Mouse (Mus musculus) thymus, postnatal 4 days (tissue): ENCODE data around the gene Rnf180.
A peak's percentile ranks its signal among the peaks of the same experiment; 100 is the strongest.

Experiments
- DNase-seq: peaks from one replicate; pipeline ENCODE4 v3.0.0; 2021

The Rnf180 gene

DNA sequence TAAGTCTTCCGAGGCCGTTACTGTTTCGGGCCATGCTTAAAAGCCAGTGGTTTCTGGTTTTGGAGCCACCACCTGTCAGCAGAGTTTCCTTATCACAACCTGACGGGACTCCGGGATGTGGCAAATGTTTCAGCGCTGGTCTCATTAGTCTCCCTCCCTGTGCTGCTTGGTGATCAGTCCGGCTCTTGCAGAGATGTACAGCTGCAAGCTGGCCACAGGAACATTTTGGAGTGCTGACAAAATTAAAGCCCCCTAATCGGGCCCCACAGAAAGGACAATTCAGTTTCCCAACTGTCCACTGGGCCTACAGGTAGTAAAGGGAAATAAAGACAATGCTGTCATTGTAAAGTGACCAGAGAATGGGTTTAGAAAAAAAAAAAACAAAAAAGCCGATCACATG, 44.4 kb downstream of the Rnf180 start:
- DNase-seq, result no peak

DNA sequence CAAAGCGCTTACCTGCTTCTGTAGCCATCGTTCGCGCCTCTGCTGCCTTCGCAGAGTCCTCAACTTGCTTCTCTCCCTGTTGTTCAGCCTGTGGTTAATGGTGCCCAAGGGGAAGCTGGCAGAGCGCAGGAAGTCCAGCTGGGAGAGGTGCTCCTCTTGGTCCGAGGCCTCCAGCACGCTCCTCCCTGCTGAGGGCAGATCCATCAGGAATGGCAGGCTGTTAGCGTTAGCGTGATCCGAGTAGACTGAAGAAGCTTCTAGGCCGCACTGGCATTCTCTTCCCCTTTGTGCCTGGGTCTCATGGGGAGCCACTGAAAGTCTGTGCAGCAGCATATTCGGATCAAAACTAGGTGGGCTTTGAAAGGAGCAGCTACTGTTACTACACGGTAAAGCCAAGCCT, 45.0 kb downstream of the Rnf180 start:
- DNase-seq, result no peak

DNA sequence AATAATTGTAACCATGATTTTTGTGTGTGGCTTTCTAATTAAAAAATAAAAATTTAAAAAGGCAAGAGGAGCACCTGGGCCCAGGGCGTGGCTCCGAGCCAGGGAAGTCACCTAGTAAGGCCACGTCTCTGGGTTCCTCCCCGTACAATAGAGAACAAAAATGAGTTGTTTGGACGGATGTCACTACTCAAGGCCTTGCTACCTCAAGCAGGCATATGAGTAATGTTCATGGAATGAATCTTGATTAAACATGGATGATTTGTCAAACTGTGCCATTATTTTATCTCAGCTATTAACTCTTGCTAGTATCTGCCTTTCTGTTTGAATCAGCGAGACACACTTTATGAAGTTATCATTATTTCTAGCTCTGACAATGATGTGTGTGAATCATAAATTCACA, 46.9 kb downstream of the Rnf180 start:
- no peak for DNase-seq

DNA sequence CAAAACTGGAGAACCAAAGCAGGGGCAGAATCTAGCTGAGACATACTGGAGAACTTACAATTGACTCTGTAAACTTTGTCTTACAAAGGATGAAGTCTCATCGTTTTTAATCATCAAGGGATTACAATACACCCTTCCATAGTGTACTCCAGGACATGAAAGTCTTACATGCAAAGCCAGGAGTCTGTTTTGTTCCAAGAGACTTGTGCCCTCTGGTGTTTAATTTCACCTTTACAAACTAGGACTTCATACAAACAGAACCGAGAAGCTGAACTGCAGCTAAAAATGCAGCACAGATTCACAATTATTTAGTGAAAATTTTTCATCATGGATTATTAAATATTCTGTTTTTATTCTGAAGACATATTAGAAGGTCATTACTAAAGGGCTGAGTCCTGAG, 53.8 kb downstream of the Rnf180 start:
- no peak for DNase-seq

DNA sequence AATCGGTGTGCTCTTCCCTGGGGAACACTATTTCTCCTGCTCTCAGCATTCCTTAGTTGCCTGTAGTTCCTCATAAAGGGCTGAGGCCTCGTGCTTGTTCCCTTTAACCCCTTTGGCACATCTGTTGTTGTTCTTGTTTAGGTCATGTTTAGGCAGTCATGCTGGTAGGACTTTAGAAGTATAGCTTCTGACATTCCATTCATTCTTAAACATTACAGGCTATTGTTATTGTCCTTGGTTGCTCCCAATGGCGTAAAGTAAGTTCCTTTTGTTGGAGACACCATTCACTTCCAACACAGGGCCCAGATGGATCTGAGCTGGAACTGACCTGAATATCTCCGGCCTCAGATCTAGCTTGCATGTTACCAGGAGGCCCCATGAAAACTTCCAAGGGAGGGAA, 67.5 kb downstream of the Rnf180 start:
- DNase-seq, result no peak

DNA sequence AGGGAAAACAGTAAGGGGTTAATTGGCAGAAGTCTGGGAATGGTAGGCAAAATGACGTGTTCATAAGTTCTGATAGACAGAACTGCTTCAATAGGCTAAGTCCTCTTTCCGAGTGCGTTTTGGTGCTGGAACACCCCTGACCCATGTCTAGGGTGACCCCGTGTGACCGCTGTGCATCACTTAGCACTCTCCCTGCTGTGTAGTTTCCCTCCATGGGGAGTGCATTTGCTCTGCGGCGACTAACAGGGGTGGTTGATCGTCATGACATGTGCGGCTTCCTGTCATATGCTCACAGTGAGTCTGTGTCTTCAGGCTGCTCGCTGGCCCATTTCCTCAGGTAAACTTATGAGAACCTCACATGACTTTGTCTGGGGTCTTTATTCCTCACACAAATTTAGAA, 70.6 kb downstream of the Rnf180 start:
- DNase-seq, result peak; percentile 9

DNA sequence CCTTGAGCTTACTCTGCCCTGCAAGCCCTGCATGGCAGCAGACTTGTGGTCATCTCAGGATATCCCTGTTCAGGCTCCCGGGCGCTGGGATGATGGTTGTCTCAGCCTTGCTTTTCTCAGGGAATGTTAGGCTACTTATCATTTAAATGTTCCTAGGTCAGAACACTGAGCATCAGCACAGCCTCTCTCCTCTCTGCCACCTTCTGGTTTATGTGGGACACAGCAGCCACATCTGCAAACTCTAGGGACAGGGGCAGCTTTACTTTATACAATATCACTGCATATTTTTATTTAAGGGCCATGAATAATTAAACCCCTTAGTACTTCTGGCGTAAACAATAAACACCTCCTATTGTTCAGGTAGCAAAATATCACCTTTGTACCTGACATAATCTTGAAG, 71.5 kb downstream of the Rnf180 start:
- DNase-seq, result peak; percentile 19

DNA sequence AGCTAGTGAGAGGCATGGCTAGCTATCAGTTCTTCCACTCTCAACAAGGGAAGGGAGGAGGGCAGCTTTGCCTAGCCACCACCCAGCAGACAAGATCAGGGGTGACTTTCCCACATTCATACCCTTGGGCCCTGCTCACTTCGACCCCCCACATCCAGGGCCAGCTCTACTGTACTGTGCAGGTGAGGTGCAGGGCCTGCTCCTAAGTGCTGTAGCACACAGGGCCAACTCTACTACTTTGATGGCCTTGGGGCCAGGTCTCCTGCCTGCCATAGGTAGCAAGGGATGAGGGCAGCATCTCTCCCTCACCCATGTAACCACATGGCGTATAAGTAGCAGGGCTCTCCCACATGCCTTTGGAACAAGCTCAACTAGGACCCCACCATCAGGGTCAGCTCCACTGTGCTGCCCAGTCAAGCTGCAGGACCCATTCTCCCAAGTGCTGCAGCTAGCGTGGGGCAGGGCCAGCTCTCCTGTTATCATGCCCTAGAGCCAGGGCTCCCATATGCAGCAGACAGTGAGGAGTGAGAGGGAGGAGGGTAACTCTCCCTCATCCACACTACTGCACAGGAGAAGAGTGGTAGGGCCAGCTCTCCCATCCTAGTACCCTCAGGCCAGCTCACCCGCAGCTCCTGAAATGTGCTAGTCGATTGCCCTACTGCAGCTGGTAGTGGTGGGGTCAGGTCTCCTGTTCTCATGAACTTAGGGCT, 72.4 kb downstream of the Rnf180 start:
- no peak for DNase-seq

DNA sequence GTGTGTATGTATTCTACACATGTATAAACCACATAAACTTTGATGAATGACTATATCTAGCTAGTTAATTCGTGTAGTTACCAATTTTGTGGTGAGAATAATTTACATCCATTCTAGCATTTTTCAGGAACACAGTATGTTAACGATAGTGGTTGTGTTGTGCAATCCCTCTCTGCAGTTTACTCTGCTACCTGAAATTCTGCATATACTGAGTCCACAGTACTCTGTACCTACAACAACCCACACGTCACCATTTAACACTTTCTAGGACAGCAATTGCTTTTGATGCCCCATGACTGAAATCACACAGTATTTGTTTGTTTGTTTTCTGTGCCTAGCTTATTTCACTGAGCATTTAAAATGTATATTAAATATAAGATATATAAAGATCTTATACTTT, 83.9 kb downstream of the Rnf180 start:
- DNase-seq, result no peak

DNA sequence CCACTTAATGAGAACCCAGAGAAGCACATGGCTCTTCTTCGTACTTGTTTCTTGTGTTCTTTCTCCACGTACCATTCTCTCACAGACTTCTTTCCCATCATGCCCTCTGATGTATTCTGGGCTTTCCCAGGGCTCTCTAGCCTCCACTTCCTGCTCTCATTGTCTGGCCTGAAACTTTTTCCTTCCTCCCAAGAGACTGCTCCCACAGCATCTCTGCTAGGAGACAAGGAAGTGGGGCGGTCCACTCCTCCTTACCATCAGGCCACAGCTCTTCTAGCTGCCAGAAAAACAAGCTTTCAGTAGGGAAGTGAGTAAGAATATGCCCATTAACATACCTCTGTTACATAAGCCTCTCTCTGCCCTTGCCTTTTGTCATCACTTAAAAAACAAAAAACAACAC, 90.8 kb downstream of the Rnf180 start:
- DNase-seq, result no peak

DNA sequence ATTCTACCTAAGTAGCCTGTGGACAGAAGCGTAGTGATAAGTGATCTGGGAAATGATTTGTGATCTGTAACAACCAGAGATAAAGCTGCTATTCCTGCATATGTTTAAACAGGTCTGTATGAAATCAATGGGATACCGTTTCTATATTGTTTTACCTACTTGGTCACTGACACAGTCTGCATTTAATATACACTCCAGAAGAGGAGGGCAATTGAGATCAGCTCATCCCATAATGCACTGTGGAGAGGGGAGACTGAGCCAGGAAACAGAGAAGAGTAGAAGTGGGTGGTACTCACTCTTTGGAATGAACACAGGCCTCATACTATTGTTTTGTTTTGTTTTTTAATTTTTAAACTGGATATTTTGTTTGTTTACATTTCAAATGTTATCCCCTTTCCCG, 96.0 kb downstream of the Rnf180 start:
- DNase-seq, result no peak

DNA sequence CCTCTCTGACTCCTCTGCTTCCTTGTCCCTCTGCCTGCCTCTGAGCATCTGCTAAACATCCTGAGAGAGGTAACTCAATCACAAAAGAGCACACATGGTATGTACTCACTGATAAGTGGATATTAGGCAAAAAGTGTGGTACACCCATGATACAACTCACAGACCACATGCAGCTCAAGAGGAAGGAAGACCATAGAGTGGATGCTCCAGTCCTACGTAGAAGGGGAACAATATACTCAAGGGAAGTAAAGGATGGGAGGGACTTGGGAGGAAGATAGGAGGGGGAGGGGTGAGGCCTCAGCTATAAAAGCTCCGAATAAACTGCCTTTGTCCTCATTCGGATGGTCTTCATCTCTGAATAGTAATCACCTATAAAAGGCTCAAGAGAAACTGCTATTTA, 96.6 kb downstream of the Rnf180 start:
- DNase-seq, result no peak

DNA sequence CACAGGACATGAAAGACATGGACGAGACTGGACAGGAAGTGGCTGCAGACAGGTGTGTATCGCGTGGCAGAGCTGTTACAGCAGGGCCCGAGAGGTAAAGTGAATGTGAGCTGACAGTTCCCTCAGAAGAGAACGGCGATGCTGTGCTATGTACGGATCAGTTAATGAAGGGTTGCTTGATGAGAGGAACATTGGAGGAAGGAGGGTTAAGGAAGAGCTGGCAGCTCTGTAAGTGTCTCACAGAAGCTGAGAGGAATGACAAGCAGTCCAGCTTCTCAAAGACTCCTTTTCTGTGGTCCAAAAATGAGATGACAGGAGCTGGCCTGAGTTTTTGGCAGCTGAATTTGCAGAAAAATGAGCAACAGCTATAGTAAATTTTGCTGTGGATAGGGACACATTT, 101.0 kb downstream of the Rnf180 start:
- no peak for DNase-seq

DNA sequence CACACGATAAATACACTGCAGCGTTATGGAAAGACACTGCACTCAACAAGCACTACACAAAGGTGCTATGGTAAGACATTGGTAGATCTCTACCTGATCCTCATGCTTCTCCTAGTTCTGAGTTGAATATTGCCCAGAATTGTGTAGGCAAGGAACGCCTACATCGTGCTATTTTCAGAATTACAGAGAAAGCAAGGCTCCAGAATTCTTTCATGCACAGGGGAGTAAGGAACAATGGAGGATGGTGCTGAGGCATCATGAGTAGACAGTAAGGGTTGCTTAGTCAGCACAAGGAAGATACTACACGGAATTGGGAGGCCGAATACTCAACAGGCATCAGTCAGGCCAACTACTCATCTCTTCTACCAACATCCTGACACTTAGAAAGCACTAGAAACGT, 105.9 kb downstream of the Rnf180 start:
- no peak for DNase-seq

DNA sequence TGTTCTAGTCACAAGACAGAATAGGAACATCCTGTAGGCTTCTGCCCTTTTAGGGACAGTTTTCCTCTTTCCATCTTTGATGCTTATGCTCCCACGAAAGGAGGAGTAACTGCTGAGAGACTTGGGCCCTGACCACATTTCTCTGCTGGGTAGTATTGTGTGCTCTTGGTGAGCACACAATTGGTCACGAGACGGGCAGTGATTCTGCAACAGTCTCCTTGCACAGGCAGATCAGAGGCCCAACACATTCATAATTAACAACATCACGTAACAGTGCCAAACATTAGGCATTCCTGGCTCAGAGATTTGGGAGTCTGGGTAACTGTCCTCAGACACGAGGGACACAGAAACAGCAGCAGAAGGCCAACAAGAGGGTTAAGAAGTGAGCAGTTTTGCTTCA, 113.8 kb downstream of the Rnf180 start:
- DNase-seq, result no peak

DNA sequence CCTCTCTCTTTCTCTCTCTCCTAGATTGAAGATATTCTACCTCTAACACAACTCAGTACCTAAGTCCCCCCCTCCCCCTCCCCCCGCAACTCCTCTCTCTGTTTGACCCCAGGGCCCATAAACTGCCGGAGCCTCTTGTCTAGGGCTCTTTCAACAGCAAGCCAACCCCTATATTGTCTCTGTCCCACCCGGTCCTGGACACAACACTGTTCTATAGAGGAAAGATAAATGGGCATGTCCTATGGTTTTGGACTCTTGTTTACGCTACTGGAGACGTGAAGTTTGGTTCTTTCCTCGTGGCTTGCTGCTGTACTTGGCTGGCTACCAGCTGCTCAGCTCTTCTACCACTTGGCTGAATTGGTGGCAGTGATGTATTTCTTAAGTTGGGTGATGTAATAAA, 129.2 kb downstream of the Rnf180 start:
- no peak for DNase-seq

DNA sequence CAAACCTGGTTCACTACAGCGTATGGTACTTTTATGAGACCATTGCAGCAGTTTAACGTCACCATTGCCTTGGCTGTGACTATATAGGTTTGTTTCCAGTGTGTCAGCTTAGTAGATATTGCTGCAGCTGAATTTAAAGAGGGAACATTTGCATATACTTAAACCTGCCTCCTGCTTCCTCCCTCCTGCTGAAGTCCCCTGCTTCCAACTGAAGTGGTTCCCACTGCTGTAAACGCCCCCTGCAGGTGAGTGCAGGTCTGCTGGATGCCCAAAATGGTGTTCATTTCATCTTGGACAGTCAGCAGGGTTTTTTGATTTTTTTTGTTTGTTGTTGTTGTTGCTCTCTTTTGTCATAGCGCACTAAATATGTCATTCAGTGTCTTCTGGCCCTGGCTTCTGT, 140.7 kb downstream of the Rnf180 start:
- peak; percentile 77 for DNase-seq

DNA sequence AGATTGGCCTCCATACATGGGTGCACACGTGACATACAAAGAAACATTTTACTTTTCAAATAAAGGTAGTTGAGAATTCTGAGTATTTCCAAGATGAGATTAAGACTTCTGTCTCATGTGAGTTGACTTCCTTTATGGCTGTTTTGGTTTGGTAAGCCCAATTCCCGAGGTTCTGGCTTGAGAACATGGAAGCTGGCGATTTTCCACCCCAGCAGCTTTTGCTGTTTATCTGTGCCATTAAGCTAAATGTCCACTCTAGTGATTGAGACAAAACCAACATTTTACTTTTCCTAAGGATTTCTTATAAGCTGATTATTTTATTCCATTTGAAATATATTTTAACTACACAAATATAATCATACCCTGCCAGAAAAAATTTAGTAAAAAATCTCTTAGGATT, 144.6 kb downstream of the Rnf180 start:
- DNase-seq, result no peak

DNA sequence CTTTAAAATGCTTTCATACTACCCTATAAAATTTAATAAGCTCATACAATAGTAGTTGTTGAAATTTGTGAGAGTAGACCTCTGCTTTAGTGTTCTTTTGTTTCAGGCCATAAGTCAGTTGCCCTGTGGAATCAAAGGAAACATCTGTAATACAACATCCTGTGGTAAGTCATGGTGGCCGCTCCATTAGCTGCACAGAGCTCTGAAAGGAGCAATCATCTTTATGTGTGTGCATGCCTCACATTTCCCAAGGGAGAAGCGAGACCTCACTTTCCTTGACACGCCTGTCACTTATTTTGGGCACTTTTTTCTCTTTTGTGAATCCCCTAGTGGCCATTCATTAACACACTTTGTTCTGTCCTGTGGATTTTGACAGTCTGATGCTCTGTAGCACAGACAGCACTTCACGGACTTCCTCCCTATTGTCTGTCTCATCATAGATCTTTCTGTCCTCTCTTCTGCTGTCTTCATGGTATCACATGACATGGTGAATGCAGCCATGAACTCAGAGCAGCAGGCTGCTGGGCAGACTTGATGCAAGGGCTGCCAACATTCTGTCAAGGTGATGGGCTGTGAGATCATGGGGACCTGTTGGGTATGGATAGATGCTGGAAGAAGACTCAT, 146.7 kb downstream of the Rnf180 start:
- no peak for DNase-seq

DNA sequence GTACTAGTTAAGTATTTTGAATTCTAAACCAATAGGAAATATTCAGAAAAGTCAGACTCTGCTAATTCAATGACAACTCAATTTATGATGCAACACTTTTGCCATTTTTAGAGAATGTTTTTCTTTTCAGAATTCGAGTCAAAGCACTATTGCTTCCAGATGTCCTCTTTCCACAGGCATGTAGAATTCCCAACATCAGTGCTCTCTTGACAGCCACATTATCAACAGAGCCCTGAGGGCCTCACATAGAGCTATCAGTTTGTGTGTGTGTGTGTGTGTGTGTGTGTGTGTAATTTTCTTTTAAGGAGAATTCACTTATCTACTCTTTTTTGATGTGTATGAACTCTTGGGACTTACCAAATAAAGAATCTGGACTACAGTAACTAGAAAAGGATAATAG, 147.8 kb downstream of the Rnf180 start:
- DNase-seq, result no peak

DNA sequence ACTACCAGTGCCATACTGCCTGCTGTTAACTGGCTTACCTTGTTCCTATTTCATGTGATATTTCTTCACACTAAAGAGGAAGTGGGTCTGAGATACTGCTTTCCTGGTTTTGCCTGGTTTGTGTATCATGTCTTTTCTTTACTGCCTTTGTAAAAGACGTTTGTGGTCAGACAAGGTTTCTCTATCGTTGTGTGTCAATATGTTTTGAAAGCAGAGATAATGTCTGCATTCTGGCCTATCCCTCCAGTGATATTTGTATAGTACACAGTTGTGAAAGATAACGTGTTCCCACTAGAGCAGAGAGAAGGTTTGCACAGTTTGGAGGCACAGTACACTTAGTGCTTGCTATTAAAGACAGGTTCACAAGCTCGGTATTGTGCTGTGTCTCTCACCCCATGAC, 154.7 kb downstream of the Rnf180 start:
- DNase-seq, result no peak

DNA sequence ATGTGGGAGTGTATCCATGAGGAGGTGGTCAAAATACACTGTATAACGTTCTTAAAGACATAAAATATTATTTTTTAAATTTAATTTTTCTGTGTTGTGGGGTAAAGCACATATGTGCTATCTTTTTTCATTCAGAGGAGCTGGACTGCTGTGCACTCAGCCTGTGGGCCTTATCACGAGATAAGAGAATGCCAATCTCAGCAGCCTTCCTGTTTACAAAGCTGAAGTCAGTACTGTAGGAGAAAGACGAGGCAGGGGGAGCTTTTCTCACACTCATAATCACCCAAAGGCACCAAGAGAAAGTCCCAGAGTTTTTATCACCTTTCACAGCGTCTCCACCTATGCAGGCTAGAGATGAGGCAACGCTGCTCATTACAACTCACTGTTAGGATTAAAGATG, 160.2 kb downstream of the Rnf180 start:
- DNase-seq, result no peak

DNA sequence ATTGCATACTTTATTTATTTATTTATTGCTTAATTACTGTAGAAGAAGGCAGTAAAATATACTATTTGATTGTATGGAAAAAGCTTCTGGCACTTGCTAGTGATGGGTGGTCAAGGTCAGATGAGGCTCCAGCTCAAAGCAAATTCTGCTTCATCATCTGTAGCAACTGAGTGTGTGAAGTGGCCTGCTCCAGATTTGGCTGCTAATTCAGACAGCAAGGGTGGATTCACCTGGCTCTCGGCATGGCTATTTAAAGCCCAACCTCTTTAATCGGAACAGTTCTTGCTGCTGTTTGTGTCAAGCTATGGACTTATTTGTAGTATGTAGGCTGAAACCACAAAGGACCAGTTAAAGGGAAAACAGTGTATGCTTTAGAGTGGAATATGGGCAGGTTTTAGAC, 161.8 kb downstream of the Rnf180 start:
- no peak for DNase-seq

DNA sequence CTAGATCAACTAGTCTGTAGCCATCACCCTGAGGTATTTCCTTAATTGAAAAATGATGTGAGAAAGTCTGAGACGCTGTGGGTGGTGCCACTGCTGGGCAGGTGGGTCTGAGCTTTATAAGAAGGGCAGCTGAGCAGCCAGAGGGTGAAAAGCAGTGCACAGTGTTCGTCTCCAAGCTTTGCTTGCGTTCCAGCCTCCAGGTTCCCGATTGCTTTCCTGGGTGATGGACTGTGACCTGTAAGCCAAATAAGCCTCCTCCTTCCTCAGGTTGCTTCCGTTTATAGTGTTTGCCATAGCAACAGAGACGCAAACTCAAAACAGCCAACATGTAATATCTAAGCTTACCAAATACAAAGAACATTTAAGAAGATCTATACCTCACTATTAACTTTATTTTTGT, 162.2 kb downstream of the Rnf180 start:
- DNase-seq, result no peak

DNA sequence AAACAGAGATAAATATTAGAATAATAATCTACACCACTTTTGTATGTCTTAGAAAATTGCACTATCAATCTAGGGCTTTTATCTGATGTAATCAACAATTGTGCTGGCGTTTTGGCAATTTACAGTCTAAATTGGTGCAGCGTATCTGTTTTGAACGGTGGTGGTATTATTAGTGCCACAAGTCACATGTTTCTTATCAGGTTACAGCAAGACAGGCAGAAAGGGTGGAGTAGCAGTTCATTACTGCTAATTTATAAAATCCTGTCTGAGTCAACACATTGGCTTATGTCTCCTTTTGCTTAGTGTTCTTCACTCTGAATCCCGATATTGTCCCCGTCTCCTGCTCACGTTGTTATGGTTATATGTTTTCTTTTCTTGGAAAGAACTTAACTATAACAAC, 164.5 kb downstream of the Rnf180 start:
- no peak for DNase-seq
